Mouse (Mus musculus): ENCODE measurements around the gene Fars2.

Fars2 gene

DNA sequence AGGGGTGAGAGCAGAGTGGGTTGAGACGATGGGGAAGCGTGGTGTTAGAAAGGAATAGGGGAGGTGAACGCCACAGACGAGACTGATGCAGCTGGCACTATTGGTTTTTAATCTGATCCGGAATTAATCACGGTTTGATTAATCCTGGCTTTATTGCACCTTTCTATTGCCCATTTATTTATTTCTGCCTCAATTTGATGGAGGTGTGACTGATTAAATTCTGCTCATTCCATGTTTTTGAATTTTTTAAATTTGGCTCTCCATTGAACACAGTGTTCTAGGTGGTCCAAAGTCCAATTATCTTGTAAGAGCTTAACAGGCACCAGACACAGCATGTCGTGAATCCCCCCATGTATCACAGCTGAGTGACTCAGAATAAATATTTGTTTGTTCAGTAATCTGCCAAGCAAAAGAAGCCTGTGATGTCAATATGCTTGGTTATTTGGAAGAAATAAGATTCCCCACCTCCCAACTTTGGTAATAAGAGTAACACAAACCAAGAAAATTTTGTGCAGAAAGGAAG is 166.4 kb downstream of the Fars2 start:
- DNase-seq (ENCODE audit: extremely low read depth, insufficient read length, low spot score) = no peak

DNA sequence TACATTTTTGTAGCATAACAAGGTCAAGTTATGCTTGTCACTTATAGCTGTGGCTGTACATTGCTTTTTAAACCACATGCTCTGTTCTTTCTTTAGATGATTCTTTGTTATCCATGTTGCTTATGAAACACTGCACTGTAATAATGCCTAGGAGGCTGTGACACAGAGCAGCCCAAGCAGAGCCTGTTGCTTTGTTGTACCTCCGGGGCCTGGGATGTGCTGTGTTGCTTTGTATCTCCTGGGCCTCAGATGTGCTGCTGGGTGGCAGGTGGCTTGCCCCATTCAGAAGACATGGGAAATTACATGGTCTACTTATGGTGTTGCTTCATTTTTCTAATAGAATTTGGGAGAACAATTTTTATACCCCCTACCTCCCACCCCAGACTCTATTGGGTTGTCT is 166.9 kb downstream of the Fars2 start:
- DNase-seq (ENCODE audit: extremely low read depth, insufficient read length, low spot score) = no peak

DNA sequence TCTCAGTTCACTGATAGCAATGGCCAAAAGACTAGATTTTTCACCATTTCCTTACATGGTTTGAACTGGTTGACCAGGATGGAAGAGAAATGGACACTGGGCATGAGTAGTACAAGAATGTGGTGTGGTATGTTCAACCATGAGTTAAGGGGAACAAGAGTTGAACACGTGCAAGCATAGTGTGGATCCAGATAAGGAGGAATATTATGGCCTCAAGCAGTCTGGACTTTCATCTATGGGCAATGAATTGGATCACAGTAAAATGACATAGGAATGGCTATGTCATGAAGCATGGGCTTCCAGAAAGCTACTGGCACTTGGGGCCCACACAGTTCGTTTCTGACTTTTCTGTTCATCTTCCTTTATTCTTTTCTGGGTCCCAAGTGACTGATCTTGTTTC is 168.0 kb downstream of the Fars2 start:
- no peak for DNase-seq (ENCODE audit: extremely low read depth, insufficient read length, low spot score)

GRCm38 (mm10) chr13:36293511-36293910 is 176.3 kb downstream of the Fars2 start:
- DNase-seq (ENCODE audit: extremely low read depth, insufficient read length, low spot score) = no peak

DNA sequence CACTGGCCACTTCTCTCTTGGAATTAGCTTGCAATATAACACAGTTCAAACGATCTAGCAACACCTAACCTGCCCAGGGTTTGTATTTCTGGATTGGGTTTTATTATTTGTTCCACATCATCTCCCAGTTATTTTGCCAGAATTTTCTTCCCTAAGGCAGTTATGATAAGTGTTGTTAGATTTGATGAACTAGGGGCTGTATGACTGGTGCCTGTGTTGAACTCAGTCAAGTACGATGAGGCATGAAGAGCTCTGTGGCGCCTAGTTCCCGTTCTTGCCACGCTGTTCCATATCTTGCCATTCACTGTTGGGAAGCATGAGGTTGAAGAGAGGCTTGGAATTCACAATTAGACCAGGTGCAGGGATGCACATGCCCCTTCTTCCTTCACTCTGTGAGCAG is 177.3 kb downstream of the Fars2 start:
- DNase-seq (ENCODE audit: extremely low read depth, insufficient read length, low spot score) = no peak

GRCm38 (mm10) chr13:36295848-36296247 is 178.6 kb downstream of the Fars2 start:
- no peak for DNase-seq (ENCODE audit: extremely low read depth, insufficient read length, low spot score)

GRCm38 (mm10) chr13:36296574-36296973 is 179.4 kb downstream of the Fars2 start:
- DNase-seq (ENCODE audit: extremely low read depth, insufficient read length, low spot score) = no peak

- DNase-seq (ENCODE audit: extremely low read depth, insufficient read length, low spot score) = no peak
Measured at GRCm38 (mm10) chr13:36297950-36298781, 181.0 kb downstream of the Fars2 start.

DNA sequence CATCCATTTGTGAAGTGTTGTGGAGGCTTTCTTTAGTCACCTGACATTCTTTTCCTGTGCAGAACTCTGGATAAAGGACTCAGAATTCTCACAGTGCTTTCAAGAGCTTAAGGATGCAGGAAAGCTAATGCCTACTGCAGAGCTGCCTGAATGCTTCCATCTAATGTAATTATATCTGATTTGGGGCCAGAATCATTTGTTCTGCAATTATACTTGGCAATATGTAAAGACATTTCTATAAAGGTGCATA is 181.5 kb downstream of the Fars2 start:
- DNase-seq (ENCODE audit: extremely low read depth, insufficient read length, low spot score) = no peak

DNA sequence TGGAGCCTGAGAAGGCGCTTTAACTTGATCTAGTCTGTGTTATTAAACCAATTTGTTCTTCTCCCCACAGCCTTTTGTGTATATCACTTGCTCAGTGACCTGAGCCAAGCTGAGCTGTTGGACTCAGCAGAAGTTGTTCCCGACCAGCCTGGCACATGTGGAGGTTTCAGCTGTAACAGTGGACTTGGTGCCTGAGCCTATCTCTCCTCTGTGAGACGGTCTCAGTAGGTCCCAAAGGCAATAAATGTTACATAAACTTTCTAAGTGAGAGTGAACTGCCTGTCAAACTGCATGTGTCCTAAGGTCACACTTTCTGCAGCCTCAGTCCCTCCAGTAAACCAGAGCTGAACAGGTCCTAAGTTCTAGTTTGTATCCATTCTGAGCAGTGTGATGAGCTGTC is 185.6 kb downstream of the Fars2 start:
- DNase-seq (ENCODE audit: extremely low read depth, insufficient read length, low spot score) = no peak

- DNase-seq (ENCODE audit: extremely low read depth, insufficient read length, low spot score) = no peak
Measured at GRCm38 (mm10) chr13:36305306-36305705, 188.1 kb downstream of the Fars2 start.

GRCm38 (mm10) chr13:36307386-36307785 is 190.2 kb downstream of the Fars2 start:
- DNase-seq (ENCODE audit: extremely low read depth, insufficient read length, low spot score) = no peak

- DNase-seq (ENCODE audit: extremely low read depth, insufficient read length, low spot score) = no peak
Measured at GRCm38 (mm10) chr13:36309160-36309559, 191.9 kb downstream of the Fars2 start.

DNA sequence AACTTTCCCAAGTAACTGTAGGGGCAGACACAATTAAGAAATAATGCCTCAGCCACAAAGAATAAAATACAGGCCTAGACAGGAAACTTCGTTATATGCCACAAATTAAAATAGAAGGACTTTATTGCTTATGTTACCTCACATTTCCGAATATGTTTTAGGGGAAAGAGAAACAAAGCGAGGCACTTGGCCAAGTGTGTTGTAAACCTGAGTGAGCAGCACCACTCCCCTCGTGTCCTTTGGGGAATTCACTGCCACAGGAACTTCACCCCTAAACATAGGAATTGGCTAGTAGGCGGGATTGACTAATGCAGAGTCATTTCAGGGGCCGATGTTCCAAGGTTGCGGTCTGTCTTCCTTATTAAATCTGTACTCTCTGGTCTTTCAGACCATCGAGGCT is 197.0 kb downstream of the Fars2 start:
- no peak for DNase-seq (ENCODE audit: extremely low read depth, insufficient read length, low spot score)

DNA sequence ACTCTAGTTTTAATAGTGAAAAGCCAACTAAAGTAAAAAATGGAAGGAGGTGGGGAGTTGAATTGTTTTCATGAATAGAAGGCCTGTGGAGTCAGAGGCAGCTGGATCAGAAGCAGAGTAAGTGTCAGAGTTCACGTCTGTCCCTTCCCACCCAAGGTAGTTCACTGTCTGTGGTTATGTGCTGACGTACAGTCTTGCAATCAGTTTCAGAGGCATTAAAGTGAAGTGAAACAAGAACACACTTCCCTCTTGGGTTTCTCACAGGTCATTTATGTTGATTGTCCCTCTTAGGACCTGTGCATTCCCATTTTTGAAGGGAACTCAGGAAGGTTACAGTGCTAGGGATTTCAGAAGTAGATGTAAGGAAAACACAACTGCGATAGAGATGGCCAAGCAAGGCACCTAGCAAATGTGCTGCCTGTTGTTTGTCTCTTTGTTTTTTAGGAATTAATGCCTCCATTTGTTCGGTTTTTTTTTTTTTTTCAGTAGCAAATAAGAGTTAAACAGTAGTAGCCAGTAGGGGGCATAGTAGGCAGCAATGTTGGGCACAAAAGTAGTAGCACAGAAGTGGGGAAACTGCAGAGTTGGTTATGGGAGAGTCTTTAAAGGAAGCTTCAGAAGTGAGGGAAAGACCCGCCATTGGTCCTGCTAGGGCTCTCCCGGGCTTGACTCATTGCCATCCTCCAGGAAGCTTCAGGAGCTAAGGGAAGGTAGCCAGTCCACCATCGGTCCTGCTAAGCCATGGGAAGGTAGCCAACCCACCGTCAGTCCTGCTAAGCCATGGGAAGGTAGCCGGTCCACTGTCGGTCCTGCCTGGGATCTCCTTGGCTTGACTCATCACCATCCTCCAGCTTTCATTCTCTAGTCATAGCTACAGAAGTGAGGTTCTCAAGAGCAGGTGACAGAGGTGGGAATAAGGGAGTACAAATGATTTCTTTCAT is 197.9 kb downstream of the Fars2 start:
- DNase-seq (ENCODE audit: extremely low read depth, insufficient read length, low spot score) = no peak

DNA sequence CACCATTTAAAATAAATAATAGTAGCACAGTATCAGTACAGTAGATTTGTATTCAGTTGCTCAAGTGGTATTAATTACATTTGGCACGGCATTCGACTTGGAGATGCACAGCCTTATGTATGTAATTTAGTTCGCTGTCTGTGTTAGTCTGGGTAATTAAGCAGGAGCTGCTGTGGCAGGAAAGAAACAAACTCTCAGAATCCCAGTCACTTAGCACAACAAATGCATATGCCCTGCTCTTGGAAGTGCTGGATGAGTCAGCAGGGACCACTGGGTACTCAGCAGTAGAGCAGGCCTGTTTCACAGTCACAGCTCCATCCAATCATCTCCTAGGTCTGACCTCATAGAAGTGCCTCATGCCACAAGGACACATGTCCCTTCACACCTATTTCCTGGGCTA is 200.6 kb downstream of the Fars2 start:
- DNase-seq (ENCODE audit: extremely low read depth, insufficient read length, low spot score) = no peak

GRCm38 (mm10) chr13:36324624-36325023 is 207.4 kb downstream of the Fars2 start:
- no peak for DNase-seq (ENCODE audit: extremely low read depth, insufficient read length, low spot score)

- no peak for DNase-seq (ENCODE audit: extremely low read depth, insufficient read length, low spot score)
Measured at GRCm38 (mm10) chr13:36326539-36326938, 209.3 kb downstream of the Fars2 start.

DNA sequence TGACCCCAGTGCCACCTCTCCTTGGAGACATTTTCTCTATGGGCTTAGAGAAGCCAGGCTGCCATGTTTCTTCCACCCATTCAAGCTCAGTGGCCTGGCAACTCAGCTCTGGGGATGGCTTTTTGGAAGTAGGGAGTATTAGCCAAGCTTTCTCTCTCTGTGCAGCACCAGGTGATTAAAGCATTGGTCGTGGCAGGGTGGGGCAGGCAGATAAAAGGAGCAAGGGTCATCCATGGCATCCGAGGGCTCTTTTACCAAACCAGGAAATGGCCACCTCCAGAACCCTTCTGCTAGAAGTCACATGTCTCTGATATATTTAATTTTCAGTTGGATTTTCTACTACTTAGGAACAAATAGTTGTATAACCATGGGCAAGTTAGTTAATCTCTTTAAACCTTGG is 212.7 kb downstream of the Fars2 start:
- DNase-seq (ENCODE audit: extremely low read depth, insufficient read length, low spot score) = no peak

- no peak for DNase-seq (ENCODE audit: extremely low read depth, insufficient read length, low spot score)
Measured at GRCm38 (mm10) chr13:36330542-36330941, 213.3 kb downstream of the Fars2 start.

GRCm38 (mm10) chr13:36334748-36335147 is 217.5 kb downstream of the Fars2 start:
- DNase-seq (ENCODE audit: extremely low read depth, insufficient read length, low spot score) = no peak

- no peak for DNase-seq (ENCODE audit: extremely low read depth, insufficient read length, low spot score)
Measured at GRCm38 (mm10) chr13:36351529-36351928, 234.3 kb downstream of the Fars2 start.
